Mouse (Mus musculus): ENCODE data around the gene Mdga2. TPM values are rescaled to one million over a fixed set of nuclear protein-coding genes. Genes with fewer than 3 reads are reported as not detected.

Gene Mdga2
- polyA plus RNA-seq, 1 experiment, result not detected

- Histone ChIP-seq H3K27me3 (ENCODE audit: control insufficient read depth, insufficient read depth, insufficient read length) (no peaks in the 10 kb centered on the region), H3K4me2 (ENCODE audit: low read depth) (no peak overlapping the region), H3K79me2 (ENCODE audit: control insufficient read depth, insufficient read depth) (no peaks in the 10 kb centered on the region), H3ac (ENCODE audit: control insufficient read depth, insufficient read length) (no peak overlapping the region), H3K36me3 (ENCODE audit: control insufficient read depth, insufficient read depth) (no peaks in the 10 kb centered on the region), H3K4me3 (no peak overlapping the region)
- TF ChIP-seq MYOG (IDR thresholded peaks at IDR 0.05; ENCODE audit: control insufficient read depth in 1 of 3, insufficient read depth in 1 of 3, insufficient read length in 2 of 3, low read depth in 2 of 3) (no peak), MAX (IDR thresholded peaks at IDR 0.05; ENCODE audit: low read depth) (no peak), USF1 (IDR thresholded peaks at IDR 0.05; ENCODE audit: low read depth) (no peak), E2F4 (IDR thresholded peaks at IDR 0.05; ENCODE audit: insufficient read depth) (no peak), MYOD1 (IDR thresholded peaks at IDR 0.05; ENCODE audit: control insufficient read depth in 1 of 3, insufficient read length in 2 of 3, low read depth in 2 of 3) (no peak), SRF (IDR thresholded peaks at IDR 0.05; ENCODE audit: control insufficient read depth, insufficient read length, low read depth) (no peak), CEBPB (IDR thresholded peaks at IDR 0.05; ENCODE audit: insufficient read depth, poor library complexity, severe bottlenecking) (no peak), REST (IDR thresholded peaks at IDR 0.05; ENCODE audit: insufficient read depth, insufficient read length) (no peak)
These were observed 98.5 kb downstream of the Mdga2 start for GRCm38 (mm10) chr12:67123874-67124273.

GRCm38 (mm10) chr12:67118652-67119515 is 103.5 kb downstream of the Mdga2 start:
- no peak overlapping the region for H3K4me2 ChIP-seq (ENCODE audit: low read depth)
- H3K79me2 ChIP-seq (ENCODE audit: control insufficient read depth, insufficient read depth), result no peaks in the 10 kb centered on the region
- H3K4me3 ChIP-seq, result no peak overlapping the region
- no peak for TF ChIP-seq REST (IDR thresholded peaks at IDR 0.05; ENCODE audit: insufficient read depth, insufficient read length)
- TF ChIP-seq POLR2A (IDR thresholded peaks at IDR 0.05; ENCODE audit: insufficient read length, low read depth), result no peak
- no peak for TF ChIP-seq TCF3 (IDR thresholded peaks at IDR 0.05; ENCODE audit: insufficient read length, low read depth)
- TF ChIP-seq CEBPB (IDR thresholded peaks at IDR 0.05; ENCODE audit: insufficient read depth, poor library complexity, severe bottlenecking), result no peak
- TF ChIP-seq SRF (IDR thresholded peaks at IDR 0.05; ENCODE audit: control insufficient read depth, insufficient read length, low read depth), result no peak
- no peak for TF ChIP-seq MAX (IDR thresholded peaks at IDR 0.05; ENCODE audit: low read depth)
- TF ChIP-seq USF1 (IDR thresholded peaks at IDR 0.05; ENCODE audit: low read depth), result no peak
- TF ChIP-seq E2F4 (IDR thresholded peaks at IDR 0.05; ENCODE audit: insufficient read depth), result no peak
- TF ChIP-seq MYOD1 (IDR thresholded peaks at IDR 0.05; ENCODE audit: control insufficient read depth in 1 of 3, insufficient read length in 2 of 3, low read depth in 2 of 3), result no peak
- no peak for TF ChIP-seq MYOG (IDR thresholded peaks at IDR 0.05; ENCODE audit: control insufficient read depth in 1 of 3, insufficient read depth in 1 of 3, insufficient read length in 2 of 3, low read depth in 2 of 3)
- TF ChIP-seq TCF12 (IDR thresholded peaks at IDR 0.05; ENCODE audit: insufficient read depth, poor library complexity, severe bottlenecking), result no peak
- TF ChIP-seq POLR2AphosphoS2 (IDR thresholded peaks at IDR 0.05; ENCODE audit: insufficient read length, low read depth), result no peak
- no peaks in the 10 kb centered on the region for H3K27me3 ChIP-seq (ENCODE audit: control insufficient read depth, insufficient read depth, insufficient read length)
- H3ac ChIP-seq (ENCODE audit: control insufficient read depth, insufficient read length), result no peak overlapping the region
- no peaks in the 10 kb centered on the region for H3K36me3 ChIP-seq (ENCODE audit: control insufficient read depth, insufficient read depth)

GRCm38 (mm10) chr12:67104171-67104570 is 118.2 kb downstream of the Mdga2 start:
- Histone ChIP-seq H3K36me3 (ENCODE audit: control insufficient read depth, insufficient read depth) (no peaks in the 10 kb centered on the region), H3K79me2 (ENCODE audit: control insufficient read depth, insufficient read depth) (no peaks in the 10 kb centered on the region), H3K4me3 (no peak overlapping the region), H3K4me2 (ENCODE audit: low read depth) (no peak overlapping the region), H3K27me3 (ENCODE audit: control insufficient read depth, insufficient read depth, insufficient read length) (no peaks in the 10 kb centered on the region), H3ac (ENCODE audit: control insufficient read depth, insufficient read length) (no peak overlapping the region)
- no peak for TF ChIP-seq CEBPB (IDR thresholded peaks at IDR 0.05; ENCODE audit: insufficient read depth, poor library complexity, severe bottlenecking)

- no peak for TF ChIP-seq SRF (IDR thresholded peaks at IDR 0.05; ENCODE audit: control insufficient read depth, insufficient read length, low read depth)
- TF ChIP-seq POLR2AphosphoS2 (IDR thresholded peaks at IDR 0.05; ENCODE audit: insufficient read length, low read depth), result no peak
- TF ChIP-seq MYOG (IDR thresholded peaks at IDR 0.05; ENCODE audit: control insufficient read depth in 1 of 3, insufficient read depth in 1 of 3, insufficient read length in 2 of 3, low read depth in 2 of 3), result no peak
- no peak for TF ChIP-seq CEBPB (IDR thresholded peaks at IDR 0.05; ENCODE audit: insufficient read depth, poor library complexity, severe bottlenecking)
- no peak for TF ChIP-seq MYOD1 (IDR thresholded peaks at IDR 0.05; ENCODE audit: control insufficient read depth in 1 of 3, insufficient read length in 2 of 3, low read depth in 2 of 3)
- TF ChIP-seq TCF3 (IDR thresholded peaks at IDR 0.05; ENCODE audit: insufficient read length, low read depth), result no peak
- TF ChIP-seq TCF12 (IDR thresholded peaks at IDR 0.05; ENCODE audit: insufficient read depth, poor library complexity, severe bottlenecking), result no peak
- TF ChIP-seq E2F4 (IDR thresholded peaks at IDR 0.05; ENCODE audit: insufficient read depth), result no peak
- no peak for TF ChIP-seq POLR2A (IDR thresholded peaks at IDR 0.05; ENCODE audit: insufficient read length, low read depth)
- no peak for TF ChIP-seq USF1 (IDR thresholded peaks at IDR 0.05; ENCODE audit: low read depth)
- TF ChIP-seq REST (IDR thresholded peaks at IDR 0.05; ENCODE audit: insufficient read depth, insufficient read length), result no peak
- no peak for TF ChIP-seq MAX (IDR thresholded peaks at IDR 0.05; ENCODE audit: low read depth)
- Histone ChIP-seq H3K4me2 (ENCODE audit: low read depth) (no peak overlapping the region), H3ac (ENCODE audit: control insufficient read depth, insufficient read length) (no peak overlapping the region), H3K79me2 (ENCODE audit: control insufficient read depth, insufficient read depth) (no peaks in the 10 kb centered on the region), H3K4me3 (no peak overlapping the region), H3K36me3 (ENCODE audit: control insufficient read depth, insufficient read depth) (no peaks in the 10 kb centered on the region), H3K27me3 (ENCODE audit: control insufficient read depth, insufficient read depth, insufficient read length) (no peaks in the 10 kb centered on the region)
These were observed 127.9 kb downstream of the Mdga2 start for GRCm38 (mm10) chr12:67094414-67094813.

Data from myocyte (in vitro differentiated cells).